In the genomic region with DNA sequence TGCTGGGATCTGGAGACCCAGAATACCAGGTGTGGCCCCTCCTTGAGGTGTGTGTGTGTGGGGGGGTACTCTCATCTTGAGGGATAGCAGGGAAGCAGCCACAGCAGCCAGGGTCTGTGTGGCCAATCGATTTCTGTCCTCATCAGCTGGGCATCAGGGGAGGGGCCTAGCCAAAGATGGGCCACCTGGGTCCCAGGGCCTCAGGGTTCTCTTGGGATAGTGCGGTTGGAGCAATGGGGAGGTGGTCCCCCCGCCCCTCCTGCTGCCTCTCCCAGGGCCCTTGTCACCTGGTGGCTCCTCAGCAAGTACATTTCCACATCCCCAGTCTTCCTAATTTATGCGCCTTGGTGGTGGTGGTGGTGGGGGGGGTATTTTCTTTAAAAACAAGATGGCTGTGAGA, we compare ENCODE assay signal across 15 mouse cellular contexts. TPM values are rescaled to one million over a fixed set of nuclear protein-coding genes. Genes with fewer than 3 reads are reported as not detected.
DNase-seq lines count a peak whose midpoint lies in the region; ATAC-seq and TF ChIP-seq lines count a peak whose summit lies in the region.
"Had no signal": no experiment of that assay in that cellular context is flagged by ENCODE, and none has a peak within 500 bp of the region (broad histone marks: within the 10 kb centered on the region; RNA-seq: fewer than 3 reads in every experiment).

No protein-coding gene starts in this region.

- intact Hi-C loops in heart, adult 2 months (cut with DNase I): no loop called here
- intact Hi-C loops in left cerebral cortex, postnatal 14 days (cut with DNase I): no loop called here

- TF ChIP-seq CTCF in heart, adult 2 months (IDR thresholded peaks at IDR 0.05): no peak

- no peaks in the 10 kb centered on the region for H3K79me2 ChIP-seq in heart, adult 2 months (replicated peaks; ENCODE audit: control insufficient read depth, insufficient read depth, low read length)

- no peaks in the 10 kb centered on the region for H3K9me3 ChIP-seq in heart, embryonic 15.5 days (replicated peaks)
- H3K9me3 ChIP-seq in embryonic facial prominence, embryonic 10.5 days: no peaks in the 10 kb centered on the region
- H3K9me3 ChIP-seq in hindbrain, embryonic 16.5 days (ENCODE audit: control insufficient read depth, low read length): no peaks in the 10 kb centered on the region
- H3K9me3 ChIP-seq in midbrain, embryonic 15.5 days: no peaks in the 10 kb centered on the region

- H3K36me3 ChIP-seq in heart, embryonic 15.5 days: no peaks in the 10 kb centered on the region
- no peaks in the 10 kb centered on the region for H3K36me3 ChIP-seq in heart, adult 2 months (ENCODE audit: control insufficient read depth, insufficient read depth, low read length)
- no peaks in the 10 kb centered on the region for H3K36me3 ChIP-seq in embryonic facial prominence, embryonic 10.5 days (replicated peaks)
- no peaks in the 10 kb centered on the region for H3K36me3 ChIP-seq in hindbrain, embryonic 16.5 days (ENCODE audit: control insufficient read depth, insufficient read depth, low read length)
- no peaks in the 10 kb centered on the region for H3K36me3 ChIP-seq in midbrain, embryonic 15.5 days (replicated peaks)

- 17% methylated on average over 4 of the region's 4 CpGs for WGBS in heart, embryonic 15.5 days
- 43% methylated on average over 4 of the region's 4 CpGs for WGBS in heart, adult 2 months
- WGBS in embryonic facial prominence, embryonic 10.5 days: 12% methylated on average over 4 of the region's 4 CpGs
- WGBS in hindbrain, embryonic 16.5 days: 20% methylated on average over 3 of the region's 4 CpGs
- 12% methylated on average over 4 of the region's 4 CpGs for WGBS in midbrain, embryonic 15.5 days

- H3K4me2 ChIP-seq in heart, embryonic 15.5 days: 0 out of 2 replicates have a peak overlapping the region, but pooled peaks have one; percentile 39
- H3K4me2 ChIP-seq in hindbrain, embryonic 16.5 days (ENCODE audit: low read length): peak overlapping the region; percentile 45; the same call in 1 of the 2 replicates
- peak overlapping the region; percentile 32; the same call in 1 of the 2 replicates for H3K4me2 ChIP-seq in midbrain, embryonic 15.5 days

- peaks cover 96% of the 10 kb centered on the region for H3K27me3 ChIP-seq in heart, embryonic 15.5 days
- H3K27me3 ChIP-seq in heart, adult 2 months (ENCODE audit: control insufficient read depth, insufficient read depth, low read length): peaks cover 7% of the 10 kb centered on the region
- H3K27me3 ChIP-seq in embryonic facial prominence, embryonic 10.5 days (replicated peaks; ENCODE audit: low read depth, poor library complexity, severe bottlenecking): peaks cover 99% of the 10 kb centered on the region
- peaks cover 9% of the 10 kb centered on the region; the same call in 1 of the 2 replicates for H3K27me3 ChIP-seq in hindbrain, embryonic 16.5 days (replicated peaks; ENCODE audit: control insufficient read depth, insufficient read depth, low read length)
- peaks cover 9% of the 10 kb centered on the region; the same call in 1 of the 2 replicates for H3K27me3 ChIP-seq in midbrain, embryonic 15.5 days (replicated peaks)

- no peak overlapping the region for H3K4me3 ChIP-seq in heart, embryonic 15.5 days
- no peak overlapping the region for H3K4me3 ChIP-seq in heart, adult 2 months
- peak overlapping the region; percentile 48 for H3K4me3 ChIP-seq in embryonic facial prominence, embryonic 10.5 days
- no peak overlapping the region for H3K4me3 ChIP-seq in hindbrain, embryonic 16.5 days (ENCODE audit: low read length)
- H3K4me3 ChIP-seq in midbrain, embryonic 15.5 days: no peak overlapping the region
- H3K4me3 ChIP-seq: megakaryocyte, embryonic 14.5 days had no signal

- TF ChIP-seq EP300 in heart, adult 2 months (IDR thresholded peaks at IDR 0.05; ENCODE audit: insufficient read depth, low read depth, low read length): no peak

- TF ChIP-seq POLR2A in heart, adult 2 months (IDR thresholded peaks at IDR 0.05; ENCODE audit: insufficient read depth, low read depth, low read length): no peak

- no peak for DNase-seq in heart, adult 2 months
- peak; percentile 32 for DNase-seq in embryonic facial prominence, embryonic 10.5 days (ENCODE audit: low spot score)
- no peak for DNase-seq in right cerebral cortex, postnatal 4 days
- no peak for DNase-seq in left cerebral cortex, postnatal 14 days (ENCODE audit: low spot score in 2 of 2)
- DNase-seq in T-cell, adult 2 months (ENCODE audit: low spot score): no peak
- DNase-seq: adrenal gland, postnatal 25 days; B cell, adult 2 months; cerebellum, postnatal 36 days; gastrocnemius, postnatal 14 days had no signal

- no peak overlapping the region for H3K9ac ChIP-seq in heart, embryonic 15.5 days
- H3K9ac ChIP-seq in heart, adult 2 months (ENCODE audit: low read depth, low read length): no peak overlapping the region
- no peak overlapping the region for H3K9ac ChIP-seq in hindbrain, embryonic 16.5 days (ENCODE audit: low read depth, low read length)
- H3K9ac ChIP-seq in midbrain, embryonic 15.5 days: no peak overlapping the region

- no peak overlapping the region for H3K27ac ChIP-seq in heart, embryonic 15.5 days
- no peak overlapping the region for H3K27ac ChIP-seq in heart, adult 2 months
- peak overlapping the region; percentile 78 for H3K27ac ChIP-seq in embryonic facial prominence, embryonic 10.5 days (replicated peaks)
- H3K27ac ChIP-seq in hindbrain, embryonic 16.5 days (ENCODE audit: low read depth, low read length): peak overlapping the region; percentile 63
- H3K27ac ChIP-seq in midbrain, embryonic 15.5 days: 0 out of 2 replicates have a peak overlapping the region, but pooled peaks have one; percentile 16

- ATAC-seq in heart, embryonic 15.5 days (replicated peaks; ENCODE audit: insufficient number of reproducible peaks, insufficient read depth, low FRiP score, low read depth): no peak
- ATAC-seq in hindbrain, embryonic 16.5 days: no peak
- ATAC-seq in midbrain, embryonic 15.5 days (replicated peaks): no peak
- ATAC-seq: inflammation-experienced regulatory T-cells, adult 6 months; Patski had no signal

- H3K4me1 ChIP-seq in heart, embryonic 15.5 days (replicated peaks): peaks cover 7% of the 10 kb centered on the region; the same call in 1 of the 2 replicates
- H3K4me1 ChIP-seq in heart, adult 2 months (ENCODE audit: control insufficient read depth, insufficient read depth, low read length): no peaks in the 10 kb centered on the region
- H3K4me1 ChIP-seq in embryonic facial prominence, embryonic 10.5 days: peaks cover 42% of the 10 kb centered on the region
- peaks cover 15% of the 10 kb centered on the region for H3K4me1 ChIP-seq in hindbrain, embryonic 16.5 days (ENCODE audit: control insufficient read depth, insufficient read depth, low read depth, low read length)
- H3K4me1 ChIP-seq in midbrain, embryonic 15.5 days: peaks cover 26% of the 10 kb centered on the region

RNA-seq across cellular contexts. Expression of a gene that starts 55.4 kb away (rescaled TPM):
- not detected in 2 replicates for polyA plus RNA-seq in heart, embryonic 15.5 days (2015; fragmentation: Nextera tagmentation; extraction: Ambion mirVana)
- total RNA-seq in heart, adult 2 months (2021): not detected
- not detected in 2 replicates for polyA plus RNA-seq in heart, adult 2 months (2012; rRNA removed)
- 3.3 and 4.7 TPM in 2 replicates for polyA plus RNA-seq in embryonic facial prominence, embryonic 10.5 days (2016; fragmentation: Nextera tagmentation; extraction: Ambion mirVana)
- 24.9 and 26.7 TPM in 2 replicates for polyA plus RNA-seq in hindbrain, embryonic 16.5 days (2015; fragmentation: Nextera tagmentation; extraction: Ambion mirVana)
- 43.5 and 48.8 TPM in 2 replicates for polyA plus RNA-seq in midbrain, embryonic 15.5 days (2015; fragmentation: Nextera tagmentation; extraction: Ambion mirVana)
- total RNA-seq in left cerebral cortex, postnatal 14 days (2021): under 1 TPM in 1 of 2 experiments, not detected in 1; 0.48 TPM
- total RNA-seq: adrenal gland, postnatal 25 days; gastrocnemius, postnatal 14 days had no signal
- polyA plus RNA-seq: inflammation-experienced regulatory T-cells, adult 6 months; Patski had no signal

Comparison
In these comparisons a context has a peak if more than half of its experiments do, and no peak if none do; other contexts are left out.
1. H3K27ac ChIP-seq: peak in embryonic facial prominence, embryonic 10.5 days (single experiment), hindbrain, embryonic 16.5 days (single experiment) and midbrain, embryonic 15.5 days (single experiment); none in heart, embryonic 15.5 days (single experiment) and heart, adult 2 months (single experiment).
2. Peak in every context shown above with its lines, with median percentiles within 50 percentile points of each other: H3K4me2 ChIP-seq.